Mouse (Mus musculus) gonadal fat pad, adult 2 months (tissue): ENCODE results near the gene Rnaseh2c. TPM values are rescaled to one million over a fixed set of nuclear protein-coding genes. Genes with fewer than 3 reads are reported as not detected.

Source experiments
- DNase-seq: peaks from one replicate; pipeline ENCODE4 v3.0.0-alpha.2; 2012; ENCODE audit warnings: low read depth
- polyA plus RNA-seq: library from polyadenylated mRNA; depleted of rRNA; stranded (reverse); fragments of >200 nt; gene quantifications from 2 replicates; pipeline ENCODE4 v1.2.3, GENCODE M21; 2012

Rnaseh2c gene
- polyA plus RNA-seq, 1 experiment, result 42.2 TPM

DNA sequence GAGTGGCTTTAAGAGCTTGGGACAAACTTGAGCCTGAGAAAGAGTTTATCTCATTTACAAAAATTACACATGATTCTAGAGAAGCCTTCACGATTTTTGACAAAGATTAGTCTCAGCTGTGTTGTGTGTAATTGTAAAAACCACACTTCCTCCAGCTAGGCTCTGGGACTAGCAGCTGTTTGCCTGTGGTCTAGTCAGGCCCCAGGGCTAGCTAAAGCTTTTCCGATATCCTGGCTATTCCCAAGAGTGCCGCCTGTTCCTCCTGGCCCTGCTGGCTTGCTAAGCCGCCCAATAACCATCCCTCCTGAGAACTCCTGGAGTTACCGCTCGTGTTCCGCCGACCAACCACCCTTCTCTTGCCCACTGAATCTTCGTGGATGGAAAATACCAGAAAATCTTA is 30.4 kb downstream of the Rnaseh2c start:
- no peak for DNase-seq

DNA sequence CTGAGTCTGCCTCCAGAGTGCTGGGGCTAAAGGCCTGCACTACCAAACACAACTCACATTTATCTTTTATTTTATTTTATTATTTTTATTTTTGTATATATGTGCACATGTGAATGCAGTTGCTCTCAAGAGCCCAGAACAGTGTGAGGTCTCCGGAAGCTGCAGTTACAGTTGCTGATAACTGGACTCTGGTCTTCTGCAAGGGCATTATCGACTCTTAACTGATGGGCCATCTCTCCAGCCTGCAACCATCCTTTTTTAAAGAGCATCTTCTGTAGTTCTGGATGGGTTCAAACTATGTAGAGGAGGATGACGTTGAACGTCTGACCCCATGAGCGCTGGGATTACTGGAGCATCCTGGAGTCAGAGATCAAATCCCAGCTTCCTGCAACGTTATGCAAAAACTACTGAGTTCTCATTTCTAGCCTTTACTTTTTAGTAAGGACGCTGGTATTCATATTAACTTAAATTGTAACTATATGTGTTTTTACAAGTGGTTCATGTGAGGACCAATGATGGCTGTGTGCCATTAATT is 34.4 kb downstream of the Rnaseh2c start:
- no peak for DNase-seq

DNA sequence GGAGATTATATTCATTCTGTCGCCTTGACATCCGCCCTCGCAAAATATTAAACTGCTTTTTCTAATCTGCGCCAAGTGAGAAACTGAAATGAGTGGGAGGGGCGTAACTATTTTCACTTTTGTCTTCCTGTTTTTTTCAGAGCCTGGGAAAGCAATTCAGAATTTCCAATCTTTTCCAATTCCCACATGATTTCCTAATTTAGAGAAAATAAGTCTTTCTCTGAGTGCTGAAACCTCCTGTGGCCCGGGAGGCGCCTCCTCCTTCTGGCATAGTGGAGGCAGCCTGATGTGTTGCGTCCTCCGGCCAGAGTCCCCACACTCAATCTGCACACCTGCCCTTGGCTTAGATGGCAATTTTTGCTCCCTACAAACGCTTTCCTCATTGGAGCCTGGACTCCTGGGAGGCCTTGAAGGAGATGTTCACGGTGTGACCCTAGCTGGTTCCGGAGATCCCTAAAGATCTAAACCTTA is 34.9 kb downstream of the Rnaseh2c start:
- DNase-seq, result peak; percentile 19

DNA sequence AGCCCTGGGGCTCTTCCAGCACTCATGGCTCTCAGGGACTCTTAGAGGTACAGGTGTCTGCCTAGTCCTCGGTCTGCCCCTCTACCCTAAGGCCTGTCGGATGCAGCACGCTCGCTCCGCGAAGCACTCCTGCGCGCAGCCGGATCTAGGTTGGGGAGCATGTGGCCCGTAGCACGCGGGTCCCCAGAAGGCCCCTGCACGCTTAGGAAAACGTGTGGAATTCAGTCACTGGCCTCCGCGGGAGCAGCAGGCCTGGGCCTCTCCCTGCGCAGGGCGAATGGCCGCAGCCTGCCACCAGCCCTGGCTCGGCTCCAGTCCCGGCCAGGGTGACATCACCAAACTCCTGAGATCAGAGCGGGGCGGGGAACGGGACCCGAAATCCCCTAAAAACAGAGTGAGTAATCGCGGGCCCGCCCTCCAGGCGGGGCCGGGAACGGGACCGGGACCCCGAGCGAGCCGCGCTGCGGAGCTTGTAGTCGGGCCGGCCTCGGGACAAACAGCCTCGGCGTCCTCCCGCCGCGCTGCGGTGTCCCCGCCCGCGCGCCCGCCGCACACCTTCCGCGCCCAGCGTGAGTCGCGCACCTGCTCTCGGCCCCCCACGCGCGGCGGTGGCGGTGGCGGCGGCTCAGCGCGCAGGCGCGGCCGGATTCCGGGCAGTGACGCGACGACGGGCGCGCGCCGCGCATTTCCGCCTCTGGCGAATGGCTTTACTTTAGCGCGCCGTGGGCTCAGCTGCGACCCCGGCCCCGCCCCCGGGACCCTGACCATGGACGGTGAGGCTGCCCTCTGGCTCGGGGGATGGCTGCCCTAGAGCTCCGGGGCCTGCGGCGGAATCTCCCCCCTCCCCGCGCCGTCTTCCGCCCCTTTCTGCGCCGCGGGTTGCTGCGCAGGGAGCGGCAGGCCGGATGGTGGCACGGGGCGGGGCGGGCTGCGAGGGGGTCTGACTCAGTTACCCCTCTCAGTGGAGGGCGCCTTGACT is 35.7 kb downstream of the Rnaseh2c start, which contains the start of gene Rela:
TSS of gene Rela (plus strand) at position 415 of the 979 bp plus-strand sequence.
- DNase-seq, result peak; percentile 20

DNA sequence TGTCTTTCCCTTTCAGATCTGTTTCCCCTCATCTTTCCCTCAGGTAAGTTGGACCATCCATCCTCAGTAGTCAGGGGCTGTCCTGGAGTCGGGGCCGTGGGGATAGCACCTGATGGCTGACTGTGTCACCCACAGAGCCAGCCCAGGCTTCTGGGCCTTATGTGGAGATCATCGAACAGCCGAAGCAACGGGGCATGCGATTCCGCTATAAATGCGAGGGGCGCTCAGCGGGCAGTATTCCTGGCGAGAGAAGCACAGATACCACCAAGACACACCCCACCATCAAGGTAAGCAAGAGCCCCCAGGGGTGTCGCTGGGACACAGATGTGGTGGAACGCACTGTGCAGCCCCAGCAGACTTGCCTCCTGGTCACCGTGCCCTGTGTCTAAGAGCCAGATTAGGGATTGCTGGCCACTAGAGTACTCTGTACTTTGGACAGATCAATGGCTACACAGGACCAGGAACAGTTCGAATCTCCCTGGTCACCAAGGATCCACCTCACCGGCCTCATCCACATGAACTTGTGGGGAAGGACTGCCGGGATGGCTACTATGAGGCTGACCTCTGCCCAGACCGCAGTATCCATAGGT is 36.8 kb downstream of the Rnaseh2c start:
- no peak for DNase-seq

DNA sequence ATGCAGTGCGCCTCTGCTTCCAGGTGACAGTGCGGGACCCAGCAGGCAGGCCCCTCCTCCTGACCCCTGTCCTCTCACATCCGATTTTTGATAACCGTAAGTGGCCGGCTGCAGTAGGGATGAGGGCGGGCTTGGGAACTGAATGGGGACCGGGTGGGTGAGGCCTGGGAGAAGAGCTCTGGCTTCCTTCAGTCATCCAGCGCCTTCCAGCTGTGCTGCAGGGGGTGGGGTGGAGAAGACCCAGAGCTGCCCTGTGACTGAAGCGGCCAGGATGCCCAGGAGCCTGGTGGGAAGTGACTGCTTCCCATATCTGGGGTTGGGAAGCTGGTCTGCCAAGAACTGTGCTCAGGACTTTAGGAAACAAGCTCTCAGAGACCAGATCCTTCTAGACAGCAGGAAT is 38.7 kb downstream of the Rnaseh2c start:
- DNase-seq, result no peak

DNA sequence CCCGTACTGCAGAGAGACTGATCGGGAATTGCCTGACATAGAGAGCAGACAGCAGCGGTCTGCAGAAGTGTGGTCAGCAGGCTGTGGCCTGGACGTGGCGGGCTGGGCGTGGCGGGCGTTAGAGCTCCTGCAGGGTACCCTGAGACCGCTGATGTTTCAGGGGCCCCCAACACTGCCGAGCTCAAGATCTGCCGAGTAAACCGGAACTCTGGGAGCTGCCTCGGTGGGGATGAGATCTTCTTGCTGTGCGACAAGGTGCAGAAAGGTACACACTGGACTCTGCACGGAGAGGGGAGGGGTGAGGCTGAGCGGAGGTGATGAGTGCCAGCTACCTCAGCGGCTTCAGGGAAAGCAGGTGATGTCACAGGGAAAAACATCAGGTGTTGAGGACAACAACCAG is 39.3 kb downstream of the Rnaseh2c start:
- no peak for DNase-seq

DNA sequence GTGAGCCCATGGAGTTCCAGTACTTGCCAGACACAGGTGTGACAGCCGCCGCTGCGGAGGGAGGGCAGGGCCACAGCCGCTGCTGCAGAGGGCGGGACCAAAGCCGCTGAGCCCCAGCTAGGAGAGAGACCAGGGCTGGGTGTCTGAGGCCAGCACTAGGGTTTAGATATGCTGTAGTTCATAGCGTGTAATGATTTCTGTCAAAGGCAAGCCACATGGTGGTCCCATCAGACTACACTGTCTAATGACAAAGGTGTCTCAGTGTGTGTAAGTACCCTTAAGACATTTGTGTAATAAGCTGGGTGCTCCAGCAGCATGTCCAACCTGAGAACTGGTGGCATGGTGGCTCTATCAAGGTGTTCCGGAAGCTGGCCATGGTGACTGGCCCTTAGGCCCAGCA is 40.0 kb downstream of the Rnaseh2c start:
- no peak for DNase-seq

DNA sequence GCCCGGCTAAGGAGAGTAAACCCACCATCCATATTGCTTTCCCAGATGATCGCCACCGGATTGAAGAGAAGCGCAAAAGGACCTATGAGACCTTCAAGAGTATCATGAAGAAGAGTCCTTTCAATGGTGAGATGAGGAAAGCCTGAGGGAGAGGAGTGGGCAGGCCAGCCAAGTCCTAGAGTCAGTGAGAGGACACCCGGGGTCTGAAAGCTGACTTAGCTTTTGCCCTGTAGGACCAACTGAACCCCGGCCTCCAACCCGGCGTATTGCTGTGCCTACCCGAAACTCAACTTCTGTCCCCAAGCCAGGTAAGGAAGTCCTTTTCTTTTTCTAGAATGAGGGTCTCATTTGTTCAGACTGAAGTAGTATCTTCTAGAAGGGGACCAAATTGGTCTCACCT is 43.6 kb downstream of the Rnaseh2c start:
- DNase-seq, result no peak

DNA sequence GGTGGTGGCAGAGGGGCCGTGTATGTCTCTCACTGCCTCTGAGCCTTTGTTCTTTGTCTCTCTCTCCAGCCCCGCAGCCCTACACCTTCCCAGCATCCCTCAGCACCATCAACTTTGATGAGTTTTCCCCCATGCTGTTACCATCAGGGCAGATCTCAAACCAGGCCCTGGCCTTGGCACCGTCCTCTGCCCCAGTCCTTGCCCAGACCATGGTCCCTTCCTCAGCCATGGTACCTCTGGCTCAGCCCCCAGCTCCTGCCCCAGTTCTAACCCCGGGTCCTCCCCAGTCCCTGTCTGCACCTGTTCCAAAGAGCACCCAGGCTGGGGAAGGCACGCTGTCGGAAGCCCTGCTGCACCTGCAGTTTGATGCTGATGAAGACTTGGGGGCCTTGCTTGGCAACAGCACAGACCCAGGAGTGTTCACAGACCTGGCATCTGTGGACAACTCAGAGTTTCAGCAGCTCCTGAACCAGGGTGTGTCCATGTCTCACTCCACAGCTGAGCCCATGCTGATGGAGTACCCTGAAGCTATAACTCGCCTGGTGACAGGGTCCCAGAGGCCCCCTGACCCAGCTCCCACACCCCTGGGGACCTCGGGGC is 45.2 kb downstream of the Rnaseh2c start:
- DNase-seq, result no peak

DNA sequence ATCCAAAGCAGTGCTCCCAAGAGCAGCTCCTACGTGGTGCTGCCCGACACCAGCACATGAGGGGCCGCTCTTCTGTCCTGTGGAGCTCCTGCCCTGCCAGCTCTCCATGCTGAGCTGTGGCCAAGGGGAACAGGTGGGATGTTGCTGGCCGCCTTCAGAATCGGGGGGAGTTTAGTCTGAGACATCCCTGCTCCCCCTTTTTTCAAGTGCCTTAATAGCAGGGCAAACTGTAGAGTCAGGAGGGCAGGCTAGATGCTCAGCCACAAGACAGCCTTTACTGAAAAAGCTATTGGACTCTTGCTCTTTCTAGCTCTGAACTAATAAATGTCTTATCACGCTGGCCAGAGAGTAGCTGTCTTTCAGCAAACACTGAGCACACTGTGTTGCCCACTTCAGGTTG is 46.1 kb downstream of the Rnaseh2c start:
- DNase-seq, result no peak

DNA sequence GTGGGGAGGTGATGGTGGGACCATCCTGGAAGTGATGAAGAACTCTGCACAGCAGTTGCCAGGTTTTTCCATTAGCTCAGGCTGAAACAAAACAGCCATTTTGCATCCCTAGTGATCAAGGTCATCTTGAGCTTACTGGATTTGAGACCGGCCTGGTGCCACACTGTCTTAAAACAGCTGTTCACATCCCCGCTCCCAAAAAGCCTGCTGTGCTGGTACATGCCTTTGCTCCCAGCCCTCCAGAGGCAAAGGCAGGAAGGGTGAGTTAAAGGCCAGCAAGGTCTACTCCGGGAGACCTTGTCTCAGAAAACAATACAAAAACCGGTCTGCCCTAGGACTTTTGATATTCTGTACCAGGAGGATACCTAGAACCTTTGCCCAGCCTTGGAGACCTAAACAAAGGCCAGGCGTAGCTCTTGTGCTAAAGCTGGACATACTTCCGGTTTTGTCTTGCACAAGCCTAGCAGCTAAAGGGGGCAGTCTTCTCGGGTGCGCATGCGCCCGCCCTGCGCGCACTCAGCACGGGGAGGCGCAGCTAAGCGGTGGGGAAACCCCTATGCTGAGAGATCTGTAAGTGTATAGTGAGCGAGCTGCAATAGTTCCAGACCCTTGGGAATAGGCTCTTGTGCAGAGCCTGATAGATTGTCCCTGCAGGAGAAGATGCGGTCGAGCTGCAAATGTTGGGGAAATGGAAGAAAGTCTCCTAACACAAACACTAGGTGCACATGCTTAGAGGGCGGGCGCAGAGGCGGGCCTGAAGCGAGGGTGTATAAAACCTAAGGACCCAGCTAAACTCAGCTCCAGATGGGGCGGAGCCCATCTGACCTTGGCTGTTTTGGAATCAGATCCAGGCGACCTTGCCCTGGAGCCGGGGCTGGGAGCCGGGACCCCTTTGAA is 47.0 kb downstream of the Rnaseh2c start:
- peak; percentile 49 for DNase-seq

DNA sequence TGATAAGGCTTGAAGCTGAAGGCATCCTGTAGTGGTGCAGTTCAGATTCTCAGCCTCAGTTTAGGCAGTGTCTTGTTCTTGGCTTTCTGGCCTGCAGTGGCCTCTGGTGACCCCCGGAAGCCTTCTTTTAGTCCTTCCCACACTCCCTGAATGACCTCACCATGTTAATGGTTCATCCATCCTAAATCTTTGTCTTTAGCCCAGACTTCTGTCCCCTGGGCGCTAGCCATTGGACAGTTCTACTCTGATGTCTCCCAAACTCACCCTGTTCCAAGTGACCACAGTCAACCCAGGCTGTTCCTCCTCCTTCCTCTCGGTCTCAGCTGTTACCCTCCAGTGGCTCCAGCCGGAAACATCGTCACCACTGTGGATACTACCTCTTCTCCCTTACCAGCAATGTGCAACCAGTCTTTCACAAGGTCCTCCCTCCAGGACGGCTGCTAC is 47.6 kb downstream of the Rnaseh2c start:
- no peak for DNase-seq

DNA sequence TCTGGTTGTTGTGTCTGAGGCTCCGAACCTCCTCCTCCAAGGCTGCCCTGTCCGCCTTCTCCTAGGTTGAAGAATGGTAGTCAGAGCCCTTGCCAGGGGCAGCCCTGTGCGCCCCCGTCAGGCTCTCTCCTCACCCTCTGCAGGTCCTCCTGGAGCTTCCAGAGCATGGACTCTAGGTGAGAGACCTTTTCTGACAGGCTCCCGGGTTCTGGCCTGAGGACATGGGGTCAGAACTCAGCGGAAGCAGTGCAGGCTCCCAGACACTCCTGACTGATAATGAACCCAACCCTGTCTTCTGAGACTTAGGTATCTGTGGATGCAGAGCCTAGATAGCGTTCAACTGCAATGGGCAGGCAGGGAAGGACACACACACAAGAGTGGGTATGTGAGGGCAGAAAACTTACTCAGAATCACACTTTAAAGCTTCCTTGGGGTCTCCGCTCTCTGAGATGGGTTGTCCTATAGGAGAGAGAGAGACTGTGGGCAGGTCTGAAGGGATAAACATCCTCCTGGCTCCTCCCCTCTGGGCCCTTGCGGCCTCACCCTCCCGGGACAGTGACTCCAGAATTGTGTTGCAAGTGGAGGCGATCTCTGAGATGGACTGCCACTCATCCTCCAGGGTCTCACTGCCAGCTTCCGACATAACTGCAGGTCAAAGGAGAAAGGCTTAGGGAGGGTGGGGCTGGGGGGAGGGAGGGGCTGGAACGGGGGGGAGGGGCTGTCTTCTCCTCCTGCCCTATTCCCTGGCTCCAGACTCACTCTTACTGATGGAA is 50.0 kb downstream of the Rnaseh2c start:
- no peak for DNase-seq

DNA sequence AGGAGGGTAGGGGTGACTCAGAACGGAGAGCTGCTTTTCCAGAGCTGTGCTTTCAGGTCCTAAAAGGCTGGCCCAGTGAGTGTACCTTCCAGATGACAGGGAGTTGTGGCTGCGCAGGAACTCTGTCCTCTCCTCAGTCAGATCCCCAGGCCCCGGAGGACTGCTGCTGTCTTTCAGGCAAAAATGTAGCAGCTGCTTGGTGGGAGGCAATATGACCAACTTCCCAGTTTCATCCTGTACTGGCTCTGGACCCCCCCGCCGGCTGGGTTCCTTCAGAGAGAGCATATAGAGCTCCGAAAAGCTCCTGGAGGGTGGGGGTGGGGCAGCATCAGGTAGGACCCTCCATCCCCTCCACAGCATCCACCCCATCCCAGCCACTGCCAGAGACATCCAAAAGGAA is 50.9 kb downstream of the Rnaseh2c start:
- DNase-seq, result no peak

DNA sequence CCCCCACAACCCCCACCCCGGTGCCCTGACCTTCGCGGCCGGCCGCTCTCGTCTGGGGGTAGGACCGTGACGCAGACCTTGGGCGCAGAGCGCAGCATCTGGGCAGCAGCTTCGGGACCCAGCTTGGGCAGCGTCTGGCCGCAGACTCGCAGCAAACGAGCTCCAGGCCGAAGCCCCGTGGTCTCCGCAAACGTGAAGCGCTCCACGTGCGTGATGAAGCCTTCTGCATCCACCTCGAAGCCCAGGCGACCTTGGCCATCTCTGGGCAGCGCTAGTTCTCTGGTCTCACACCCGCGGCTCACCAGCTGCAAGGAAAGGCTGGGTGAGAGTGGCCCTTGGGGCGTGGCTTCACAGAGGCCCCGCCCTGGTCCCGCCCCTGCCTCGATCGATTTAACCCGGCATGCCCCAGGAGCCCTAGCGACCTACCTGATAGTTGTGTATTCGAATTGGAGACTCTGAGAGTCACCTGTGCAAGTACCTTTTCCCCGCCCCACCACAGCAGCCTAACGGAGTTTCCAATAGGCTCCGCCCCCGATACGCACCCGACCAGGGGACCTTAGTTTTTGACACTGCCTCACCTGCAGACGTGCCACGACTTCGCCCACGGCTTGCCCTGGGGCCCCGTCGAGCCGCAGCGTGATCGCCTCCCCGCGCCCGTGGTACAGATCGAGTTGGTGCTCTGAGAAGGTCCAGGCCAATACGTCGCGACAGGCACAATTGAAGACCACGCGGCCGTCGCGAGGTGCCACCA is 52.5 kb downstream of the Rnaseh2c start:
- no peak for DNase-seq

DNA sequence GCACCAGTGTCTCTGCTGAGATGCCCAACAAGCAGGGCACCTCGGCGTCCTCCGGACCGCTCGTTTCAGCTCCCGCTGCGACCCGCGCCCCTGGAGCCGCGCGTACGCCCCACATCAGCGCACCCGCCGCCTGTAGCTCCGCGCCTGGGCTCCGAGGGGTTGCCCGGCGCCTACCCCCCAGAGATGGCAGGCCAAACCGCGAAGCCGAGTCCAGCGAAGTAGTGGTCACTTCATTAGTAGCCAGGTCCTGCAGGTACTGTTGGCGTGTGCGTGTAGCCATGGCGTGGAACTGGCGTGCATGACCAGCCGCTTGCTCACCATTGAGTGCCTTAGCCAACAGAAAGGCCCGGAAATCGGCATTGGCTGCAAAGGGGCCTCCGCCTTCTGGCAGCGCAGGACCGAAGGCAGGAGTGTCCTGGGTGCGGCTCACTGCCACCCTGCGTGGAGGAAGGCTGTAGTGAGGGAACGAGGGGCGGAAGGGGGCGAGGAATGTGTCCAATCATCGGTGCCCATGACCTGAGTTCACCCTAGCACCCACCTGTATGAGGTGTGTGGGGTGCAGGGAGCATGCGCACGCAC is 53.1 kb downstream of the Rnaseh2c start:
- no peak for DNase-seq
